Mouse (Mus musculus) embryonic facial prominence, embryonic 11.5 days (tissue): ENCODE measurements around the gene Cox4i2. TPM values are rescaled to one million over a fixed set of nuclear protein-coding genes. Genes with fewer than 3 reads are reported as not detected.

Experiments
- ATAC-seq: fragments of 200-750 bp; cut with Nextera tagmentation; replicated peaks from 2 replicates; pipeline ENCODE4 v1.8.0; 2017; ENCODE audit warnings: low read depth; ENCODE audit not compliant: insufficient number of reproducible peaks, low FRiP score, low TSS enrichment
- DNase-seq: peaks from one replicate; pipeline ENCODE4 v3.0.0-alpha.2; 2015; ENCODE audit warnings: low spot score
- H3K27ac ChIP-seq: fragments of 300-500 bp; sonication (generic); replicated peaks from 2 replicates; pipeline ENCODE4 v1.5.1; 2014; ENCODE audit warnings: mild to moderate bottlenecking, low read depth, low read length, control low read depth
- H3K27me3 ChIP-seq: fragments of 300-500 bp; sonication (generic); 2 replicates; pipeline ENCODE4 v1.6.1; 2014; ENCODE audit warnings: mild to moderate bottlenecking, low read length, moderate library complexity, mixed read lengths; ENCODE audit not compliant: control insufficient read depth, insufficient read depth
- H3K36me3 ChIP-seq: fragments of 300-500 bp; sonication (generic); replicated peaks from 2 replicates; pipeline ENCODE4 v1.6.1; 2014; ENCODE audit warnings: low read depth, mild to moderate bottlenecking, low read length, moderate library complexity, mixed read lengths; ENCODE audit not compliant: control insufficient read depth, insufficient read depth
- H3K4me1 ChIP-seq: fragments of 300-500 bp; sonication (generic); 2 replicates; pipeline ENCODE4 v1.6.1; 2014; ENCODE audit warnings: low read length, mixed read lengths; ENCODE audit not compliant: control insufficient read depth, insufficient read depth
- H3K4me2 ChIP-seq: fragments of 300-500 bp; sonication (generic); 2 replicates; pipeline ENCODE4 v1.6.1; 2014; ENCODE audit warnings: low read depth, mild to moderate bottlenecking, control low read depth, low read length, moderate library complexity
- H3K4me3 ChIP-seq: fragments of 300-500 bp; sonication (generic); 2 replicates; pipeline ENCODE4 v1.5.1; 2014; ENCODE audit warnings: low read depth, low read length, control low read depth
- H3K9ac ChIP-seq: fragments of 300-500 bp; sonication (generic); replicated peaks from 2 replicates; pipeline ENCODE4 v1.6.1; 2014; ENCODE audit warnings: mild to moderate bottlenecking, control low read depth, low read length
- H3K9me3 ChIP-seq: fragments of 300-500 bp; sonication (generic); replicated peaks from 2 replicates; pipeline ENCODE4 v1.6.1; 2016; ENCODE audit warnings: mild to moderate bottlenecking, low read length, inconsistent platforms, mixed read lengths; ENCODE audit not compliant: control insufficient read depth
- WGBS: fragments of 180-500 bp; shearing (Covaris S2); extraction: QIAGEN DNeasy Blood & Tissue Kit; methylation state at CpG from one replicate; pipeline ENCODE4 v1.1.7; 2014; 5-methylcytosine and 5-hydroxymethylcytosine counted together
- polyA plus RNA-seq: library from polyadenylated mRNA; unstranded; fragments of >200 nt; fragmentation: Nextera tagmentation; extraction: Ambion mirVana; gene quantifications from 2 replicates; pipeline ENCODE4 v1.2.1, GENCODE M21; 2014

Cox4i2 gene
- polyA plus RNA-seq, 1 experiment from 2014 or later: 9.8 TPM

GRCm38 (mm10) chr2:152777081-152777480 is 23.1 kb downstream of the Cox4i2 start:
- ATAC-seq: no peak
- Histone ChIP-seq H3K9me3 (no peaks in the 10 kb centered on the region), H3K4me3 (no peak overlapping the region), H3K4me1 (no peaks in the 10 kb centered on the region), H3K4me2 (no peak overlapping the region), H3K9ac (no peak overlapping the region), H3K27me3 (no peaks in the 10 kb centered on the region), H3K36me3 (no peaks in the 10 kb centered on the region; the same call in none of the 2 replicates), H3K27ac (no peak overlapping the region)
- no peak for DNase-seq
- WGBS: 79% methylated on average over 3 of the region's 3 CpGs

GRCm38 (mm10) chr2:152780466-152780865 is 26.5 kb downstream of the Cox4i2 start:
- WGBS: 96% methylated on average over 2 of the region's 2 CpGs
- ATAC-seq: no peak

DNA sequence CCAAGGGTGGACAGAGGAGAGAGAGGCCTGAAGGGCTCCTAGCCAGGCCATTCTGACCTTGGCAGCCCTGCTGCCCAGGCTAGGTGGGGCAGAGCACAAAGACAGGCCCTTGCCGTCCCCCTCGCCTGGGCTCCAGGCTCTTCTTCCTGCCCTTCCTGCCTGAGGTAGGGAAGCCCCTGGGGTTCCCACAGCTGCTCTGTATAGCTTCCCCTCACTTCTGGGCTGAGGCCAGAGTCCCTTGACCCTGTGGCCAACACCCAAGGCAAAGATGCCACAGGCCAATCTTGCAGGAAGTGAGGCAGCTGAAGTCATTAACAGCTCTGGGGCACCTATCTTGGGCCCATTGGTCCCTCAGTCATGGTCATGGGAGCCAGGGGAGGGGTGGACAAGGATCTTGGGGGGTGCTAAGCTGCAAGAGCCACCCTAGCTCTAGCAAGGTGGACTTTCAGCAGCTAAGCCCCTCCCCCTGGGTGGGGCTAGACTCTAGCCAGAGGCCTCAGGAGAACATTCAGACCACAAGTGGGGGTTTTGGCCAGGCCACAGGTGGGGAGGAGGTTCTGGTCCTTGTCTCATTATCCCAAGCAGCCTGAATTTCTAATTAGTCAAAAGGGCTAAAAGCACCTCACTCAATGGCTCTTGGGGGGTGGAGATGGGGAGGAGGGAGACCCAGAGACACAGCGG is 27.2 kb downstream of the Cox4i2 start:
- DNase-seq (no peak), ATAC-seq (no peak)
- Histone ChIP-seq H3K4me1 (no peaks in the 10 kb centered on the region), H3K27me3 (no peaks in the 10 kb centered on the region), H3K4me2 (no peak overlapping the region), H3K4me3 (no peak overlapping the region), H3K36me3 (no peaks in the 10 kb centered on the region; the same call in none of the 2 replicates), H3K27ac (no peak overlapping the region), H3K9ac (no peak overlapping the region), H3K9me3 (no peaks in the 10 kb centered on the region)
- WGBS: 76% methylated on average over 3 of the region's 3 CpGs

More at GRCm38 (mm10) chr2:152780466-152780865, 26.5 kb downstream of the Cox4i2 start:
- H3K9ac ChIP-seq: no peak overlapping the region
- H3K9me3 ChIP-seq: no peaks in the 10 kb centered on the region
- no peaks in the 10 kb centered on the region for H3K27me3 ChIP-seq
- H3K27ac ChIP-seq: no peak overlapping the region
- no peak overlapping the region for H3K4me3 ChIP-seq
- no peaks in the 10 kb centered on the region for H3K4me1 ChIP-seq
- H3K4me2 ChIP-seq: no peak overlapping the region
- no peak for DNase-seq
- no peaks in the 10 kb centered on the region; the same call in none of the 2 replicates for H3K36me3 ChIP-seq

- no peaks in the 10 kb centered on the region for H3K27me3 ChIP-seq
- H3K4me1 ChIP-seq: no peaks in the 10 kb centered on the region
- no peak overlapping the region for H3K9ac ChIP-seq
- DNase-seq (no peak), ATAC-seq (no peak)
- WGBS: 87% methylated on average over 5 of the region's 5 CpGs
- H3K4me3 ChIP-seq: no peak overlapping the region
- H3K27ac ChIP-seq: no peak overlapping the region
- no peak overlapping the region for H3K4me2 ChIP-seq
- H3K9me3 ChIP-seq: no peaks in the 10 kb centered on the region
- no peaks in the 10 kb centered on the region; the same call in none of the 2 replicates for H3K36me3 ChIP-seq
These were observed 28.7 kb downstream of the Cox4i2 start for GRCm38 (mm10) chr2:152782656-152783055.

- Histone ChIP-seq H3K4me2 (no peak overlapping the region), H3K4me3 (no peak overlapping the region), H3K27me3 (no peaks in the 10 kb centered on the region), H3K9me3 (no peaks in the 10 kb centered on the region), H3K27ac (no peak overlapping the region), H3K4me1 (no peaks in the 10 kb centered on the region), H3K36me3 (no peaks in the 10 kb centered on the region; the same call in none of the 2 replicates), H3K9ac (no peak overlapping the region)
- no peak for ATAC-seq
- WGBS: 89% methylated on average over 5 of the region's 5 CpGs
- DNase-seq: no peak
These were observed 29.3 kb downstream of the Cox4i2 start for GRCm38 (mm10) chr2:152783241-152783640.

GRCm38 (mm10) chr2:152784640-152785039 is 30.7 kb downstream of the Cox4i2 start:
- H3K36me3 ChIP-seq: no peaks in the 10 kb centered on the region; the same call in none of the 2 replicates
- no peaks in the 10 kb centered on the region for H3K4me1 ChIP-seq
- H3K4me3 ChIP-seq: no peak overlapping the region
- H3K27ac ChIP-seq: no peak overlapping the region
- no peak for ATAC-seq
- WGBS: 95% methylated on average over 8 of the region's 8 CpGs
- no peaks in the 10 kb centered on the region for H3K9me3 ChIP-seq
- no peak for DNase-seq
- H3K9ac ChIP-seq: no peak overlapping the region
- H3K27me3 ChIP-seq: no peaks in the 10 kb centered on the region
- no peak overlapping the region for H3K4me2 ChIP-seq

- no peaks in the 10 kb centered on the region for H3K9me3 ChIP-seq
- ATAC-seq (no peak), DNase-seq (no peak)
- no peak overlapping the region for H3K4me3 ChIP-seq
- no peaks in the 10 kb centered on the region for H3K27me3 ChIP-seq
- 50% methylated on average over 18 of the region's 18 CpGs for WGBS
- H3K36me3 ChIP-seq: no peaks in the 10 kb centered on the region; the same call in none of the 2 replicates
- H3K9ac ChIP-seq: no peak overlapping the region
- H3K4me1 ChIP-seq: no peaks in the 10 kb centered on the region
- no peak overlapping the region for H3K4me2 ChIP-seq
- no peak overlapping the region; the same call in 1 of the 2 replicates for H3K27ac ChIP-seq
These were observed 31.7 kb downstream of the Cox4i2 start for GRCm38 (mm10) chr2:152785446-152786350.

GRCm38 (mm10) chr2:152787136-152787535 is 33.2 kb downstream of the Cox4i2 start:
- Histone ChIP-seq H3K9me3 (no peaks in the 10 kb centered on the region), H3K27me3 (no peaks in the 10 kb centered on the region), H3K36me3 (no peaks in the 10 kb centered on the region), H3K4me1 (no peaks in the 10 kb centered on the region), H3K27ac (no peak overlapping the region), H3K9ac (no peak overlapping the region), H3K4me2 (no peak overlapping the region), H3K4me3 (no peak overlapping the region)
- ATAC-seq: no peak
- WGBS: 81% methylated on average over 2 of the region's 2 CpGs
- DNase-seq: no peak
